Mouse (Mus musculus) fibroblast of lung, adult 2 months (primary cell): ENCODE results near the gene Txlnb.
"Not testable (repeated sequence)": the region's sequence is repeated elsewhere in the genome, so short reads cannot be mapped to it uniquely, and the experiment has no call there.

ENCODE experiments used
- DNase-seq: peaks from one replicate; pipeline ENCODE4 v3.0.0-alpha.2; 2011; ENCODE audit warnings: low read depth

The Txlnb gene

GRCm38 (mm10) chr10:17820422-17820821, 24.4 kb downstream of the Txlnb start:
- not testable (repeated sequence) for DNase-seq

DNA sequence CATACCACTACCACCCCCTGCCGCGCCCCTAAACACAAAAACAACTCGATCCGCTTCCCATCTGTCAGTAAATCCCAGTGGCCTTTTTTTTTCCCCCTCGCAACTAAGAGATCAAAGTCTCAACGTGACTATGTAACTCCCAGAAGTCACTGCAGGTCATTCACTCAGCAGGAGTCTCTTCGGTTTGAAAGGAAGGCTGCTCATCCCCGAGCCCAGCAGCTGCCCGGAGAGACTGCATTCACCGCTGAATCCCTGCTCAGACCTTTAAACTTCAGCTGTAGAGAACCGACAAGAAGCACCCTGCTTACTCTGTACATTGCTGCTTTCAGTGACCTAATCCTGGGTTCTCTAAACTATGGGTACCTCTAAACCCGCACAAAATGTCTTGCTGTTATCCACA, 31.4 kb downstream of the Txlnb start:
- DNase-seq: no peak

DNA sequence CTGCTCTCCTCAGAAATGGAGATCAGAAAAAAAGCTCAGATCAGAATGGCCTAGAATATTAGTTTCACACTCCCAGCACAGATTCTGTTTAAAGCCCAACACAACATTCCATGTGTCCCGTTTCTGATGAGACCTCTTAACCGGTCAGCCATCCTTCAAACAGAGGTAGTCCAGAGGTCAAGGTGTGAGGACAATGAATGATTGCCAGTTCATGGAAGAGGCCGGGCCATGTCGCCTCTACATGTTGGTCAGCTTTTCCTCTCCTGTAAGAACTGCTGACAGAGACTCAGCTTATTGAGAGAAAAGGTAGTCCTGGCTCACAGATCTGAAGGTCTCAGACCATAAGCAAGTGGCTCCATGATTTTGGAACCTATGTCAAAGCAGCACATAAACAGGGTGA, 33.2 kb downstream of the Txlnb start:
- no peak for DNase-seq

GRCm38 (mm10) chr10:17831041-17831440, 35.0 kb downstream of the Txlnb start:
- no peak for DNase-seq

GRCm38 (mm10) chr10:17835031-17835430, 39.0 kb downstream of the Txlnb start:
- DNase-seq: no peak

- no peak for DNase-seq
These were observed 40.2 kb downstream of the Txlnb start for GRCm38 (mm10) chr10:17836275-17836674.

- no peak for DNase-seq
These were observed 46.0 kb downstream of the Txlnb start for GRCm38 (mm10) chr10:17842030-17842429.

GRCm38 (mm10) chr10:17844781-17845537, 48.9 kb downstream of the Txlnb start:
- no peak for DNase-seq

DNA sequence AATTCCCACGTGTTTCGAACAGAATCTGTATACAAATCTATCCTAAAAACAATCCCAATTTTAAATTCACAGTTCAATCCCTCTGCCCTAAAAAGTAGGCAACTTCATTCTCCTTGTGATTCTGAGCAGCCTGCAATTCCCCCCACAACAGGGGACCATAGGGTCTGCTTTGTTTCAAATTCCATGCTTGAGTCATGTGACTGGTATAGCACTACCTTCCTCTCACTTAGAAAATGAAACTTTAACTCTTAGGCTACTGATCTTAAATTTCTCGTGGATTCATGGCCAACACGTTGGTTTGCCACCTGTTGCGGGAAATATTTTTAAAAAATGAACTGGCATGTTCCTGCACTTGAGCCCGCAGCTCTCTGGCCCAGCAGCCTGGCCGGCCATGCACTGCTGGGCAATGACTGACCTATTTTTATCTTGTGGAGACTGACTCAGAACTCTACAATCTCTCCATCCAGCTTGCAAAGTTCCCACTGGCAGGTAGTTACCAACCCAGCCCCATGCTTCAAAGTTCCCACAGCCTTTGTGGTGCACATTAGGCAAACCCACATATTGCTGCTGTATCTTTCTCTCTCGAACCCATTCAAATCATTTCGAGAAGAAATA, 61.7 kb downstream of the Txlnb start:
- no peak for DNase-seq

GRCm38 (mm10) chr10:17860701-17861480, 64.9 kb downstream of the Txlnb start:
- peak; percentile 42 for DNase-seq

GRCm38 (mm10) chr10:17869822-17870662, 74.0 kb downstream of the Txlnb start:
- DNase-seq: peak; percentile 42

DNA sequence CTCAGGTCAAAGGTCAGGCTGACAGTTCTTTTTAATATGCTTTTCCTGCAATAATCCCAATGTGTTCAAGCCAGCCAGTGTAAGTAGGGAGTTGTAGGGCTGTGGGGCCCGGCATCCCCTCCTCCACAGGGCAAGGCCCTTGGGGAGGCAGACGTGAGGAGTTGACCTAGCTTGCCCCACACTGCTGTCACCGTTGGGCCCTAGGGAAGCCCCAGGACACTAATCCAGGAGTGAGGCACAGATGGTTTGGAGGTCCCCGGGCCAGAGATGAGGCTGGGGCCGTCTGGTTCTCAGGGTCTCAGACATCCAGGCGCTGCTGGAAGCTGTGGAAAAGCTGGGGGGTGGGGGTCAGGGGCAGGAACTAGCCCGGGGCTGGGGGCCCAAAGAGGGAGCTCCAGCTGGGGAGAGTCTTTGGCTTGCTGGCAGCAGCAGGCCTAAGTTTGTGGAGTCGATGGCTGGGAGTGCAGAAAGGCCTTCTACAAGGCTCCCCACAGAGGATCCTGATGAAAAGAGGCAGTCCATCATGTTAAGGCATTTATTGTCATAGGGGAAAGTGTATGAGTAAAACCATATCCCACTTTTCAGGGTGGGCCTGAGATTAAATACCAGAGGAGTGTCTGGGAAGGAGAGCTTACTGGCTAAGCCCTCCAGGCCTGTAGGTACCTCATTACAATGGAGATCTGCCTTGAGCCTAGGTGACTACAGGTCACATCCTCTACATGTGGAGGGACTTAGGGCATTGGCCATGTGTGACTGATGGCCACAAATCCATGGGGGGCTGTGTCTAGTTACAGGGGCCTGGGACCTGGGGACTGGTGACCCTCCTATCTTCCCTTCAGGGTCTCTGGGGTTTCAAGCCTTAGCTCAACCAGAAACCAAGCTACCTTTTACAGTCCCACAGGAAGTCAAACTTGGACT, 82.2 kb downstream of the Txlnb start:
- no peak for DNase-seq

DNA sequence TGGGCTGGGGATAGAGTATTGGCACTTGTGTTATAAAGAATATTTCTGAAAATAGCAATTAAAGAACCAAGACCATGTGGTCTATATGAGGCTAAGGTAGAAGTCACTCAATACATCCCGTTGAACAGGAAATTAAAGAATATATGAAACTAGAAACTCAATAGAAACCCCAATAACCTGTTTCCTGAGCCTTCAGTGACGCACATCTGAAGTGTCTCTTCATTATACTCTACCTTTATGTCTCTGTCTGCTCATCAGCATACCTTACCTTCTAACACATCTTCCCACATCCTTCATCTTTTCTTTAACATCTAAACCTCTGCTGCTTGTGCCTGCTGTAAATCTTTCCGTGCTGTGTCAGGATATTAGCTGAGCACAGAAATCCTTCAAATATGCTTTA, 84.0 kb downstream of the Txlnb start:
- DNase-seq: no peak

- no peak for DNase-seq
These were observed 84.7 kb downstream of the Txlnb start for GRCm38 (mm10) chr10:17880724-17881123.
